In genomic region chr16:23271746-23272520, GRCm38 (mm10) we compare ENCODE assay signal across 9 mouse cellular contexts. TPM values are rescaled to one million over a fixed set of nuclear protein-coding genes. Genes with fewer than 3 reads are reported as not detected.
A peak's percentile ranks its signal among the peaks of the same experiment; 100 is the strongest.
DNase-seq lines count a peak whose midpoint lies in the region; ATAC-seq and TF ChIP-seq lines count a peak whose summit lies in the region.
"Had no signal": no experiment of that assay in that cellular context is flagged by ENCODE, and none has a peak within 500 bp of the region (broad histone marks: within the 10 kb centered on the region; RNA-seq: fewer than 3 reads in every experiment).

No protein-coding gene starts in this region.

- 78% methylated on average over 14 of the region's 14 CpGs for WGBS in forebrain, embryonic 10.5 days
- 79% methylated on average over 14 of the region's 14 CpGs for WGBS in forebrain, embryonic 13.5 days
- WGBS in lung, embryonic 16.5 days: 54% methylated on average over 14 of the region's 14 CpGs

- H3ac ChIP-seq in C2C12 (ENCODE audit: control insufficient read depth, insufficient read length, low read depth): no peak overlapping the region

- no peak overlapping the region for H3K4me2 ChIP-seq in forebrain, embryonic 13.5 days
- no peak overlapping the region for H3K4me2 ChIP-seq in lung, embryonic 16.5 days (ENCODE audit: low read depth, low read length)

- no peaks in the 10 kb centered on the region for H3K79me2 ChIP-seq in C2C12 (ENCODE audit: control insufficient read depth, insufficient read depth)

- H3K4me1 ChIP-seq in forebrain, embryonic 10.5 days: peaks cover 70% of the 10 kb centered on the region
- peaks cover 49% of the 10 kb centered on the region for H3K4me1 ChIP-seq in forebrain, embryonic 13.5 days
- peaks cover 45% of the 10 kb centered on the region for H3K4me1 ChIP-seq in lung, embryonic 16.5 days (replicated peaks; ENCODE audit: control insufficient read depth, insufficient read depth, low read length)

- peaks cover 12% of the 10 kb centered on the region; the same call in 1 of the 2 replicates for H3K27me3 ChIP-seq in forebrain, embryonic 10.5 days (ENCODE audit: poor library complexity, severe bottlenecking)
- H3K27me3 ChIP-seq in forebrain, embryonic 13.5 days: no peaks in the 10 kb centered on the region
- H3K27me3 ChIP-seq in C2C12 (ENCODE audit: control insufficient read depth, insufficient read depth, insufficient read length): no peaks in the 10 kb centered on the region
- H3K27me3 ChIP-seq in lung, embryonic 16.5 days (ENCODE audit: control insufficient read depth, insufficient read depth, low read depth, low read length): no peaks in the 10 kb centered on the region

- no peak overlapping the region for H3K9ac ChIP-seq in forebrain, embryonic 13.5 days
- H3K9ac ChIP-seq in lung, embryonic 16.5 days (ENCODE audit: low read length): peak overlapping the region; percentile 10

- no peaks in the 10 kb centered on the region for H3K9me3 ChIP-seq in forebrain, embryonic 10.5 days
- no peaks in the 10 kb centered on the region for H3K9me3 ChIP-seq in forebrain, embryonic 13.5 days (replicated peaks)
- H3K9me3 ChIP-seq in lung, embryonic 16.5 days (ENCODE audit: control insufficient read depth, low read length): no peaks in the 10 kb centered on the region

- H3K36me3 ChIP-seq in forebrain, embryonic 10.5 days (replicated peaks): 0 out of 2 replicates have a peak, but pooled peaks cover 2% of the 10 kb centered on the region
- peaks cover 3% of the 10 kb centered on the region; the same call in 1 of the 2 replicates for H3K36me3 ChIP-seq in forebrain, embryonic 13.5 days (ENCODE audit: poor library complexity, severe bottlenecking)
- H3K36me3 ChIP-seq in C2C12 (ENCODE audit: control insufficient read depth, insufficient read depth): no peaks in the 10 kb centered on the region
- no peaks in the 10 kb centered on the region for H3K36me3 ChIP-seq in lung, embryonic 16.5 days (ENCODE audit: control insufficient read depth, insufficient read depth, low read length)

- no peak for TF ChIP-seq CTCF in C2C12 (IDR thresholded peaks at IDR 0.05; ENCODE audit: control insufficient read depth, insufficient read depth, insufficient read length)

- no peak for DNase-seq in forebrain, embryonic 10.5 days (ENCODE audit: extremely low spot score, low spot score)
- DNase-seq in layer of hippocampus, adult 9-11 months: peak; percentile 65
- DNase-seq in layer of hippocampus, adult 9-10 months (ENCODE audit: low spot score): no peak
- no peak for DNase-seq in retina, embryonic 14.5 days (ENCODE audit: low spot score)
- DNase-seq in T-cell, adult 2 months (ENCODE audit: low spot score): no peak

- peak overlapping the region; percentile 83 for H3K27ac ChIP-seq in forebrain, embryonic 10.5 days
- H3K27ac ChIP-seq in forebrain, embryonic 13.5 days: no peak overlapping the region
- no peak overlapping the region for H3K27ac ChIP-seq in lung, embryonic 16.5 days (ENCODE audit: low read length)

- no peak for ATAC-seq in forebrain, embryonic 13.5 days
- no peak for ATAC-seq in lung, embryonic 16.5 days (ENCODE audit: low read depth)
- ATAC-seq: forebrain, embryonic 14.5 days had no signal

- no peaks in the 10 kb centered on the region for H3K79me3 ChIP-seq in C2C12 (ENCODE audit: low read depth)

- H3K4me3 ChIP-seq in forebrain, embryonic 10.5 days: no peak overlapping the region
- H3K4me3 ChIP-seq in forebrain, embryonic 13.5 days: no peak overlapping the region
- H3K4me3 ChIP-seq in C2C12 (ENCODE audit: insufficient read depth, poor library complexity, severe bottlenecking): no peak overlapping the region
- H3K4me3 ChIP-seq in lung, embryonic 16.5 days (ENCODE audit: low read length): no peak overlapping the region

TF ChIP-seq in C2C12, 6 proteins besides CTCF, POLR2A, EP300 and RAD21:
- TF ChIP-seq FOSL1 (IDR thresholded peaks at IDR 0.05; ENCODE audit: insufficient read depth, low read length, poor library complexity, severe bottlenecking) (peak; percentile 20), USF1 (IDR thresholded peaks at IDR 0.05; ENCODE audit: low read depth) (no peak), MYOD1 (IDR thresholded peaks at IDR 0.05; ENCODE audit: control insufficient read depth, insufficient read length, low read depth) (peak; percentile 60), MAX (IDR thresholded peaks at IDR 0.05) (no peak), CEBPB (IDR thresholded peaks at IDR 0.05; ENCODE audit: low read depth) (no peak)
TF ChIP-seq in C2C12: peak in this region for 2.

RNA-seq across cellular contexts. Expression of gene St6gal1, which starts 47.4 kb away (rescaled TPM):
- polyA plus RNA-seq in forebrain, embryonic 10.5 days (2016; fragmentation: Nextera tagmentation; extraction: Ambion mirVana): 18.4 and 19.7 TPM in 2 replicates
- 37.8 and 39.5 TPM in 2 replicates for polyA plus RNA-seq in forebrain, embryonic 13.5 days (2015; fragmentation: Nextera tagmentation; extraction: Ambion mirVana)
- 6.2 TPM for polyA plus RNA-seq in C2C12 (2012; fragmentation: generic; extraction: Trizol)
- polyA plus RNA-seq in lung, embryonic 16.5 days (2015; fragmentation: Nextera tagmentation; extraction: Ambion mirVana): 49.0 and 56.2 TPM in 2 replicates
